Mouse (Mus musculus): ENCODE measurements around the gene Nlk. TPM values are rescaled to one million over a fixed set of nuclear protein-coding genes. Genes with fewer than 3 reads are reported as not detected.

Gene Nlk
- polyA plus RNA-seq, 1 experiment = 5.0 TPM

GRCm38 (mm10) chr11:78557241-78557640, 139.9 kb downstream of the Nlk start:
- Histone ChIP-seq H3K4me2 (ENCODE audit: low read depth) (no peak overlapping the region), H3ac (ENCODE audit: control insufficient read depth, insufficient read length) (no peak overlapping the region), H3K27me3 (ENCODE audit: control insufficient read depth, insufficient read depth, insufficient read length) (no peaks in the 10 kb centered on the region), H3K4me3 (no peak overlapping the region), H3K79me2 (ENCODE audit: control insufficient read depth, insufficient read depth) (no peaks in the 10 kb centered on the region), H3K36me3 (ENCODE audit: control insufficient read depth, insufficient read depth) (no peaks in the 10 kb centered on the region)
- no peak for TF ChIP-seq POLR2AphosphoS2 (IDR thresholded peaks at IDR 0.05; ENCODE audit: insufficient read length, low read depth)
- TF ChIP-seq POLR2A (IDR thresholded peaks at IDR 0.05; ENCODE audit: insufficient read length, low read depth) = no peak

GRCm38 (mm10) chr11:78556070-78556469, 141.1 kb downstream of the Nlk start:
- no peak overlapping the region for H3K4me2 ChIP-seq (ENCODE audit: low read depth)
- no peaks in the 10 kb centered on the region for H3K27me3 ChIP-seq (ENCODE audit: control insufficient read depth, insufficient read depth, insufficient read length)

GRCm38 (mm10) chr11:78555623-78556022, 141.6 kb downstream of the Nlk start:
- H3K4me2 ChIP-seq (ENCODE audit: low read depth) = no peak overlapping the region
- TF ChIP-seq TCF12 (IDR thresholded peaks at IDR 0.05; ENCODE audit: insufficient read depth, poor library complexity, severe bottlenecking) = no peak
- TF ChIP-seq MYOG (IDR thresholded peaks at IDR 0.05; ENCODE audit: control insufficient read depth in 1 of 3, insufficient read depth in 1 of 3, insufficient read length in 2 of 3, low read depth in 2 of 3) = peak in 1 of 3 experiments; percentile 31
- H3K79me2 ChIP-seq (ENCODE audit: control insufficient read depth, insufficient read depth) = no peaks in the 10 kb centered on the region
- H3ac ChIP-seq (ENCODE audit: control insufficient read depth, insufficient read length) = no peak overlapping the region
- no peak overlapping the region for H3K4me3 ChIP-seq
- H3K27me3 ChIP-seq (ENCODE audit: control insufficient read depth, insufficient read depth, insufficient read length) = no peaks in the 10 kb centered on the region
- no peaks in the 10 kb centered on the region for H3K36me3 ChIP-seq (ENCODE audit: control insufficient read depth, insufficient read depth)

More at GRCm38 (mm10) chr11:78556070-78556469, 141.1 kb downstream of the Nlk start:
- no peak for TF ChIP-seq REST (IDR thresholded peaks at IDR 0.05; ENCODE audit: insufficient read depth, insufficient read length)
- no peak for TF ChIP-seq TCF12 (IDR thresholded peaks at IDR 0.05; ENCODE audit: insufficient read depth, poor library complexity, severe bottlenecking)
- TF ChIP-seq SRF (IDR thresholded peaks at IDR 0.05; ENCODE audit: control insufficient read depth, insufficient read length, low read depth) = no peak
- TF ChIP-seq USF1 (IDR thresholded peaks at IDR 0.05; ENCODE audit: low read depth) = no peak
- no peak for TF ChIP-seq CEBPB (IDR thresholded peaks at IDR 0.05; ENCODE audit: insufficient read depth, poor library complexity, severe bottlenecking)
- no peak for TF ChIP-seq MYOG (IDR thresholded peaks at IDR 0.05; ENCODE audit: control insufficient read depth in 1 of 3, insufficient read depth in 1 of 3, insufficient read length in 2 of 3, low read depth in 2 of 3)
- no peak for TF ChIP-seq MYOD1 (IDR thresholded peaks at IDR 0.05; ENCODE audit: control insufficient read depth in 1 of 3, insufficient read length in 2 of 3, low read depth in 2 of 3)
- TF ChIP-seq POLR2A (IDR thresholded peaks at IDR 0.05; ENCODE audit: insufficient read length, low read depth) = no peak
- TF ChIP-seq E2F4 (IDR thresholded peaks at IDR 0.05; ENCODE audit: insufficient read depth) = no peak
- TF ChIP-seq TCF3 (IDR thresholded peaks at IDR 0.05; ENCODE audit: insufficient read length, low read depth) = no peak
- TF ChIP-seq MAX (IDR thresholded peaks at IDR 0.05; ENCODE audit: low read depth) = no peak
- TF ChIP-seq POLR2AphosphoS2 (IDR thresholded peaks at IDR 0.05; ENCODE audit: insufficient read length, low read depth) = no peak
- Histone ChIP-seq H3K79me2 (ENCODE audit: control insufficient read depth, insufficient read depth) (no peaks in the 10 kb centered on the region), H3K36me3 (ENCODE audit: control insufficient read depth, insufficient read depth) (no peaks in the 10 kb centered on the region), H3ac (ENCODE audit: control insufficient read depth, insufficient read length) (no peak overlapping the region), H3K4me3 (no peak overlapping the region)

- peak overlapping the region; percentile 82 for H3K4me2 ChIP-seq (ENCODE audit: low read depth)
- no peaks in the 10 kb centered on the region for H3K27me3 ChIP-seq (ENCODE audit: control insufficient read depth, insufficient read depth, insufficient read length)
- peaks cover 43% of the 10 kb centered on the region for H3K79me2 ChIP-seq (ENCODE audit: control insufficient read depth, insufficient read depth)
- H3K4me3 ChIP-seq = peak overlapping the region; percentile 63
- TF ChIP-seq CEBPB (IDR thresholded peaks at IDR 0.05; ENCODE audit: insufficient read depth, poor library complexity, severe bottlenecking) (no peak), MYOD1 (IDR thresholded peaks at IDR 0.05; ENCODE audit: control insufficient read depth in 1 of 3, insufficient read length in 2 of 3, low read depth in 2 of 3) (no peak), MAX (IDR thresholded peaks at IDR 0.05; ENCODE audit: low read depth) (no peak), SRF (IDR thresholded peaks at IDR 0.05; ENCODE audit: control insufficient read depth, insufficient read length, low read depth) (no peak), E2F4 (IDR thresholded peaks at IDR 0.05; ENCODE audit: insufficient read depth) (no peak)
- peaks cover 5% of the 10 kb centered on the region for H3K36me3 ChIP-seq (ENCODE audit: control insufficient read depth, insufficient read depth)
- H3ac ChIP-seq (ENCODE audit: control insufficient read depth, insufficient read length) = no peak overlapping the region
These were observed 146.1 kb downstream of the Nlk start for GRCm38 (mm10) chr11:78551059-78551398.

- peak within 1 kb of the TSS; percentile 63 for H3K4me3 ChIP-seq
These were observed 146.8 kb downstream of the Nlk start, which contains the start of gene Tmem97 for GRCm38 (mm10) chr11:78550168-78551058. Tmem97 (minus strand) TSS chr11:78550777.

More at GRCm38 (mm10) chr11:78550168-78551058, 146.8 kb downstream of the Nlk start, which contains the start of gene Tmem97:
- no peaks in the 10 kb centered on the region for H3K27me3 ChIP-seq (ENCODE audit: control insufficient read depth, insufficient read depth, insufficient read length)
- peak within 1 kb of the TSS; percentile 43 for H3ac ChIP-seq (ENCODE audit: control insufficient read depth, insufficient read length)
- peak within 1 kb of the TSS; percentile 82 for H3K4me2 ChIP-seq (ENCODE audit: low read depth)
- peaks cover 49% of the 10 kb centered on the region for H3K79me2 ChIP-seq (ENCODE audit: control insufficient read depth, insufficient read depth)
- H3K36me3 ChIP-seq (ENCODE audit: control insufficient read depth, insufficient read depth) = peaks cover 8% of the 10 kb centered on the region
- TF ChIP-seq TCF3 (IDR thresholded peaks at IDR 0.05; ENCODE audit: insufficient read length, low read depth) = no peak
- TF ChIP-seq USF1 (IDR thresholded peaks at IDR 0.05; ENCODE audit: low read depth) = peak; percentile 77
- TF ChIP-seq MYOG (IDR thresholded peaks at IDR 0.05; ENCODE audit: control insufficient read depth in 1 of 3, insufficient read depth in 1 of 3, insufficient read length in 2 of 3, low read depth in 2 of 3) = peak in 1 of 3 experiments; percentile 26
- no peak for TF ChIP-seq CEBPB (IDR thresholded peaks at IDR 0.05; ENCODE audit: insufficient read depth, poor library complexity, severe bottlenecking)
- TF ChIP-seq POLR2A (IDR thresholded peaks at IDR 0.05; ENCODE audit: insufficient read length, low read depth) = peak; percentile 90
- peak in 1 of 3 experiments; percentile 11 for TF ChIP-seq MYOD1 (IDR thresholded peaks at IDR 0.05; ENCODE audit: control insufficient read depth in 1 of 3, insufficient read length in 2 of 3, low read depth in 2 of 3)
- TF ChIP-seq SRF (IDR thresholded peaks at IDR 0.05; ENCODE audit: control insufficient read depth, insufficient read length, low read depth) = peak; percentile 75
- no peak for TF ChIP-seq MAX (IDR thresholded peaks at IDR 0.05; ENCODE audit: low read depth)
- TF ChIP-seq TCF12 (IDR thresholded peaks at IDR 0.05; ENCODE audit: insufficient read depth, poor library complexity, severe bottlenecking) = no peak
- no peak for TF ChIP-seq REST (IDR thresholded peaks at IDR 0.05; ENCODE audit: insufficient read depth, insufficient read length)
- TF ChIP-seq POLR2AphosphoS2 (IDR thresholded peaks at IDR 0.05; ENCODE audit: insufficient read length, low read depth) = peak; percentile 85
- TF ChIP-seq E2F4 (IDR thresholded peaks at IDR 0.05; ENCODE audit: insufficient read depth) = peak; percentile 76
